Mouse (Mus musculus) lung, adult 2 months (tissue): Measurements from ENCODE around the gene Il13ra1.

ENCODE experiments used
- CTCF ChIP-seq: fragments of 200-500 bp; IDR thresholded peaks from 2 replicates; pipeline ENCODE4 v1.5.1; 2011; ENCODE audit warnings: mild to moderate bottlenecking, low read length, control low read depth; ENCODE audit not compliant: insufficient read depth
- POLR2A ChIP-seq: fragments of 200-500 bp; IDR thresholded peaks from 2 replicates; pipeline ENCODE4 v1.6.1; 2011; ENCODE audit warnings: low read depth, mild to moderate bottlenecking, control low read depth, low read length, borderline replicate concordance; ENCODE audit errors: extremely low read depth

- TF ChIP-seq CTCF (no peak), POLR2A (no peak)
Observed at GRCm38 (mm10) chrX:36186443-36186842, 74.5 kb downstream of the Il13ra1 start.
